Mouse (Mus musculus) inflammation-experienced regulatory T-cells, adult 16 weeks (primary cell): ENCODE results near the gene 4930568D16Rik. TPM values are rescaled to one million over a fixed set of nuclear protein-coding genes. Genes with fewer than 3 reads are reported as not detected.

ENCODE experiments used
- polyA plus RNA-seq: library from polyadenylated mRNA; unstranded; fragments of 100-300 nt; shearing (Covaris generic); gene quantifications from one replicate; pipeline ENCODE4 v1.2.1, GENCODE M21; 2017

Gene 4930568D16Rik
- not detected for polyA plus RNA-seq

DNA sequence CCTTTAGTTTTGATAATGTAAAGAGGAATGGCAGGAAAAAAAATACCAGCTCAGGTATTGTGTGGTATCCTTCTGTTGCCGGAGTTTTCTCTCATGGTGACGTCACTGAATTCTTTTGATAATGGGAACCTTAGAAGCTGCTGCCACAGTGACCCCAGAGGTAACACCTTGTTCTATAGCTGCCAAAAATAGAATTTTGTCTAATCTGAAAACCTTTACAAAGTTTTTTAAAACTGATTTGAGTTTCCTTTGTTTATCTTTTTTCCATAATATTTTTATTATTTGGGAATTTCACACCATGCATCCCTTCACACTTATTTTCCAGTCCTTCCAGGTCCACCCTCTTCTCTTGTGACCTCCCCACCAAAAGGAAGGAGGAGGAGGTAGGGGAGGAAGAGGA, at the start of gene 4930568D16Rik:
Gene 4930568D16Rik (minus strand): TSS at position 101 of the 400 bp plus-strand sequence.

DNA sequence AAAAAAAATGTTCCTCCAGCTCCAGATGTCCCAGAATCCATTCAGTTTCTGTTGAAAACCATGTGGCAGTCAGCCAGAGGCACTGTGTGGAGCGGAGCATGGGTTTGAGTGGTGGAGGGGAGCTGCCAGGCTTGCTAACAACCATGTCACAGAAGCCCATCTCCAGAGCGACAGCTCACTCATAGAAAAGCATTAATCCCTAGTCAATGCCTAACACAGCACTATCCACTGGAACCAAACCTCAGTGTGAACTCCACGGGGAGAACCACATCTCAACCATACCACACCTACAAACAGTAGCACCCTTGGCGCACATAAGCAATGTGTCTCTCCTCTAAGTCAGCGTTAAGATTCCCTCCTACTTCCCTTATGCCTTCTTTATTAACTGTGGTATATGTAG, 29.6 kb upstream of the 4930568D16Rik start, which contains the start of gene 4930402F06Rik:
Gene 4930402F06Rik (minus strand): TSS at position 80 of the 400 bp plus-strand sequence.

DNA sequence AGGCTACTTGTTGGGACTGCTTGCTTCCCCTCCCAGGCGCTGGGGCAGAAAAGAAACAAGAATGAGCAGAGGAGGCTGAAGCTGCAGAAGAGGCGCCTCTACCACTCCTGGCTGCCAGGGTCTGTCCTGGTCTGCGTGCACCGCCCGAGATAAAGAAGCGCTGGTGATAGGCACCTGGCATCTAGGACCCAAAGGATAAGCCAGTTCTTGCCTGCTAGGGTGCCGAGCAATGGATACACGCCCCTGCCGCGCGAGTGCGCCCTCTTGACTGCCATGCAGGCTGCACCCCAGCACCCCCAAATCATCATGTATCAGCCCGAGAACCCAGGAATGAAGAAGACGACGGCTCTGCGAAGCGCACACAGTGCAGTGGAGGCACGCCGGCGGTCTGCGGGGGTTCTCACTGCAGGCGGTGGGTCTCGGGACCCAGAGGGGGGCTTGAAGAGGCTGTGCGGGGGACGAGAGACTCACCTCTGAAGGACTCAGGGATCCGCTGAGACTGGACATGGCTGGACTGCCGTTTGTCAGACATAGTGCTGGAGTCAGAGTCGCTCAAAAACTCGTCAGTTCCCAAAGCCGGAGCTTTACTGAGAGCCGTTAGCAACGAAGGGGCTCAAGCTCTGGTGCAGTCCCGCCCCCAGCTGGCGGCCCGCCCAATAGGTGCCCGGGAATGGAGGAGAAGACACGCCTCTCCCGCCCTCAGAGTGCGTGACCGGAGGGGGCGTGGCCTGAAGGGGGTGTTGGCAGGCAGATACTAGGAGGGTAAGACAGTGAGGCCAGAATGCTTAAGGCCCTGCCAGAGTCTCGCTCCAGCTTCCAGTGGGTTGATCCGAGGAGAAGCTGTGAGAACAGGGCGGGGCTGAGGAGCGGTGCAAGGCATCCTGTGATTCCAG, 30.9 kb downstream of the 4930568D16Rik start, which contains the start of gene Stom:
Gene Stom (minus strand): TSS at position 589 of the 893 bp plus-strand sequence.

Other genes with a start within 250 kb of the 4930568D16Rik start
- 190 TPM for gene Rab14, start 166.6 kb downstream of the 4930568D16Rik start, polyA plus RNA-seq
- gene Gsn, start 111.3 kb downstream of the 4930568D16Rik start, polyA plus RNA-seq: 32.0 TPM
- gene Stom, start 30.8 kb downstream of the 4930568D16Rik start, polyA plus RNA-seq: 5.6 TPM
- gene 4930402F06Rik, start 29.4 kb upstream of the 4930568D16Rik start, polyA plus RNA-seq: not detected
- gene Ggta1, start 95.5 kb upstream of the 4930568D16Rik start, polyA plus RNA-seq: 24.2 TPM
- gene Dab2ip, start 190.5 kb upstream of the 4930568D16Rik start, polyA plus RNA-seq: 1.4 TPM